Mouse (Mus musculus) kidney, embryonic 14.5 days (tissue): ENCODE measurements around the gene Gnb1l. TPM values are rescaled to one million over a fixed set of nuclear protein-coding genes. Genes with fewer than 3 reads are reported as not detected.
A peak's percentile ranks its signal among the peaks of the same experiment; 100 is the strongest.

Experiments
- ATAC-seq: fragments of 200-750 bp; cut with Nextera tagmentation; 2 replicates; pipeline ENCODE4 v1.8.0; 2017; ENCODE audit warnings: moderate number of reproducible peaks, mild to moderate bottlenecking, moderate TSS enrichment, moderate library complexity; ENCODE audit not compliant: low FRiP score, low TSS enrichment
- H3K27ac ChIP-seq: fragments of 300-500 bp; sonication (generic); 2 replicates; pipeline ENCODE4 v1.5.1; 2014; ENCODE audit warnings: low read depth, mild to moderate bottlenecking, low read length, moderate library complexity, mixed read lengths
- H3K27me3 ChIP-seq: fragments of 300-500 bp; sonication (generic); 2 replicates; pipeline ENCODE4 v1.6.1; 2014; ENCODE audit warnings: mild to moderate bottlenecking, low read length; ENCODE audit not compliant: control insufficient read depth, insufficient read depth
- H3K36me3 ChIP-seq: fragments of 300-500 bp; sonication (generic); 2 replicates; pipeline ENCODE4 v1.6.1; 2014; ENCODE audit warnings: low read length, mixed read lengths; ENCODE audit not compliant: control insufficient read depth, insufficient read depth
- H3K4me1 ChIP-seq: fragments of 300-500 bp; sonication (generic); 2 replicates; pipeline ENCODE4 v1.6.1; 2014; ENCODE audit warnings: low read length, mixed read lengths; ENCODE audit not compliant: control insufficient read depth, insufficient read depth
- H3K4me2 ChIP-seq: fragments of 300-500 bp; sonication (generic); replicated peaks from 2 replicates; pipeline ENCODE4 v1.6.1; 2014; ENCODE audit warnings: low read depth, mild to moderate bottlenecking, low read length
- H3K4me3 ChIP-seq: fragments of 300-500 bp; sonication (generic); 2 replicates; pipeline ENCODE4 v1.5.1; 2014; ENCODE audit warnings: mild to moderate bottlenecking, low read length
- H3K9ac ChIP-seq: fragments of 300-500 bp; sonication (generic); 2 replicates; pipeline ENCODE4 v1.6.1; 2014; ENCODE audit warnings: low read depth, mild to moderate bottlenecking, low read length, moderate library complexity
- H3K9me3 ChIP-seq: fragments of 300-500 bp; sonication (generic); 2 replicates; pipeline ENCODE4 v1.6.1; 2016; ENCODE audit warnings: low read length; ENCODE audit not compliant: control insufficient read depth
- WGBS: fragments of 180-500 bp; shearing (Covaris S2); extraction: QIAGEN DNeasy Blood & Tissue Kit; methylation state at CpG from one replicate; pipeline ENCODE4 v1.1.7; 2014; 5-methylcytosine and 5-hydroxymethylcytosine counted together
- polyA plus RNA-seq: library from polyadenylated mRNA; unstranded; fragments of >200 nt; fragmentation: Nextera tagmentation; extraction: Ambion mirVana; gene quantifications from 2 replicates; pipeline ENCODE4 v1.2.1, GENCODE M21; 2014

Gnb1l gene
- polyA plus RNA-seq, 1 experiment from 2014 or later: 18.0 TPM

GRCm38 (mm10) chr16:18459955-18460370, 38.5 kb upstream of the Gnb1l start:
- Histone ChIP-seq H3K27ac (no peak overlapping the region), H3K4me1 (peaks cover 17% of the 10 kb centered on the region), H3K9ac (no peak overlapping the region), H3K4me3 (no peak overlapping the region), H3K4me2 (peak overlapping the region; percentile 0; the same call in 1 of the 2 replicates), H3K36me3 (peaks cover 7% of the 10 kb centered on the region; the same call in 1 of the 2 replicates), H3K27me3 (peaks cover 4% of the 10 kb centered on the region; the same call in 1 of the 2 replicates), H3K9me3 (no peaks in the 10 kb centered on the region)
- ATAC-seq: peak; percentile 67
- WGBS: 3% methylated on average over 11 of the region's 11 CpGs

DNA sequence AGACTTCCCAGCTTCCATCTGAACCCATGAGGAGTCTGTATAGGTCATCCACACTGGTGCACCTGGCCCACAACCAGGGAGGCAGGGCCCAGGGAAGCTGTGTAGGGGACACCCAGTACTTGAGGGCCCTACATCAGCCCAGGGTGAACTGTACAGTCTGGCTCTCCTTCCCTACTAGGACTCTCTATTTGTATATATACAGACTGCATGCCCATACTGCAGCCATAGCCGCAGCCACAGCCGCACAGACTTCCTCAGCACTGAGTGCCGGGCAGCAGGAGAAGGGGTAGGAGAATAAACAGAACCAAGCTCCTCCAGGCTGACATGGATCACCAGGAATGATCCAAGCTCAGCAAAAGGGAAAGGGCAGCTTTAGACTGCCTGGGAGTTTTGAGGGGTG, 37.7 kb upstream of the Gnb1l start:
- 87% methylated on average over 3 of the region's 3 CpGs for WGBS
- Histone ChIP-seq H3K4me1 (peaks cover 17% of the 10 kb centered on the region), H3K9me3 (no peaks in the 10 kb centered on the region), H3K4me2 (no peak overlapping the region), H3K27me3 (peaks cover 4% of the 10 kb centered on the region; the same call in 1 of the 2 replicates), H3K36me3 (peaks cover 7% of the 10 kb centered on the region; the same call in 1 of the 2 replicates), H3K27ac (no peak overlapping the region), H3K4me3 (no peak overlapping the region), H3K9ac (no peak overlapping the region)
- no peak for ATAC-seq

- no peak overlapping the region for H3K4me3 ChIP-seq
- peaks cover 4% of the 10 kb centered on the region; the same call in 1 of the 2 replicates for H3K27me3 ChIP-seq
- peaks cover 2% of the 10 kb centered on the region; the same call in 1 of the 2 replicates for H3K36me3 ChIP-seq
- no peak overlapping the region for H3K27ac ChIP-seq
- H3K4me1 ChIP-seq: peaks cover 17% of the 10 kb centered on the region
- H3K9me3 ChIP-seq: no peaks in the 10 kb centered on the region
- 67% methylated on average over 9 of the region's 9 CpGs for WGBS
- H3K4me2 ChIP-seq: no peak overlapping the region
- no peak overlapping the region for H3K9ac ChIP-seq
- ATAC-seq: no peak
Observed at GRCm38 (mm10) chr16:18462031-18462430, 36.5 kb upstream of the Gnb1l start.

DNA sequence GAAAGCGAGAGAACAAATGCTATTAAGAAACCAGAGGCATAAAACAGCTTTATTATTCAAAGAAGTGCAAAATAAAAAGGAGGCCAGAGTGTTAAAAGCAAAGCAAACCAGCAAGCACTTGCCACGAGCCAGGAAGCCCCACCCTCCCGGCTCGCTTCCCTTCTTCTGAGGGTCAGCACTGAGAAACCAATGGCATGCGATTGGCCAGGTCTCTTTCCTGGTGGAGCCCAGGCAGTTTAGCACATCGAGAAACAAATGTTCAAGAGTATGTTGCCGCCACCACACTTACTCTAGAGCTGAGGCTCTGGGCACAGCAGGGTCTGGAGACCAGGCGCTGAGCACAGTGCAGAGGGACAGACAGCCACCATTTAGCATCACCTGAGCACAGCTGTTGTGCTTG, 35.9 kb upstream of the Gnb1l start:
- Histone ChIP-seq H3K4me3 (no peak overlapping the region), H3K4me1 (peaks cover 17% of the 10 kb centered on the region), H3K36me3 (no peaks in the 10 kb centered on the region; the same call in 1 of the 2 replicates), H3K9me3 (no peaks in the 10 kb centered on the region), H3K4me2 (no peak overlapping the region), H3K27ac (no peak overlapping the region), H3K9ac (no peak overlapping the region), H3K27me3 (peaks cover 4% of the 10 kb centered on the region; the same call in 1 of the 2 replicates)
- ATAC-seq: no peak
- WGBS: 43% methylated on average over 8 of the region's 8 CpGs

DNA sequence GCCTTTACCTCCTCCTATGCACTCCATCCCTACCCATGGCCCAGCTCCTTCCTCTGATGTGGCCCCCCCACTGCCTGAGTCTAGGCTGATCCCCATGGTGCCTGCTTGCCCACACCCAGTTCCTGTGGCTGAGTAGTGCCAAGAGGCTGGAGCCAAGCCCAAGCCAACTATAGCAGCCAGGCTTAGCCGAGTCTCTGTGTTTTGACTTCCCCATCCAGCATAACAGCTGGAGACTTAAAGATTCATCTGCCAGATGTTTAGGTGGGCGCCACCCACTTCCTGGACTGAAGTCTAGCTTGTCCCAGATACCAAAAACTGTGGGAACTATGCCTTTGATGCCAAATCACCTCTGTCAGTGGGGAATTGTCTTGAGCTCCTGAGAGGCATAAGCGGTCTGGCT, 34.2 kb upstream of the Gnb1l start:
- no peak for ATAC-seq
- 66% methylated on average over 3 of the region's 3 CpGs for WGBS

GRCm38 (mm10) chr16:18470829-18471228, 27.7 kb upstream of the Gnb1l start:
- no peak for ATAC-seq
- Histone ChIP-seq H3K9me3 (no peaks in the 10 kb centered on the region), H3K36me3 (peaks cover 3% of the 10 kb centered on the region), H3K4me3 (no peak overlapping the region), H3K4me1 (peaks cover 4% of the 10 kb centered on the region; the same call in 1 of the 2 replicates), H3K4me2 (no peak overlapping the region), H3K27ac (no peak overlapping the region), H3K27me3 (no peaks in the 10 kb centered on the region), H3K9ac (no peak overlapping the region)
- WGBS: 45% methylated on average over 1 of the region's 1 CpGs

More for the DNA sequence above, 34.2 kb upstream of the Gnb1l start:
- Histone ChIP-seq H3K9ac (no peak overlapping the region), H3K9me3 (no peaks in the 10 kb centered on the region), H3K36me3 (no peaks in the 10 kb centered on the region; the same call in 1 of the 2 replicates), H3K4me3 (no peak overlapping the region), H3K27ac (no peak overlapping the region), H3K4me2 (no peak overlapping the region), H3K27me3 (peaks cover 4% of the 10 kb centered on the region; the same call in 1 of the 2 replicates), H3K4me1 (peaks cover 11% of the 10 kb centered on the region)

DNA sequence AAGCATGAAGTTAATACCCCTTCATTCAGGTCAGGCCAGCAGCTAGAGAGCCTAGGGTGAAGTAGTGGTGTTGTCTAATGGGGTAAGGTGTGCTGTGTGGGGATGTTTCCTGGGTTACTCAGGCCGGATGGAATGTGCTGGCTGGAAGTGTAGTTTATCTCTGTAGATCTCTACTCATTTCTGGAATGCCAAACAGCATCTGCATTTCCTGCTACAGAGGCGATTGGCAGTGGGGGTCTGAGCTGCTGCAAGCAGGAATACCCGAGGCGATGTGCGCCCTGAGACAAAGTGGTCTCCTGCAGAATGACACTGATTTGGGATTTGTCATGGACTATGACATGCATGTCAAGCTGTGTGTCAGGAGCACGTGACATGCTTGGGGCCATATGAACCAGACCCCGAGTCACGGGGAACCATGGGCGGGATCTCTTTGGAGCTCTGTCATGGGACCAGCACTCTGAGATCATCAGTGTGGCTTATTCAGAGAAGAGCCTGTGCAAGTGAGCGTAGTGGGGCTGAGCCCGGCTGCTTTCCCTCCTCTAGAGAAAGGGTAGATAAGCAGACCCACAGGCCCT, 27.0 kb upstream of the Gnb1l start:
- Histone ChIP-seq H3K4me3 (no peak overlapping the region), H3K4me1 (peaks cover 4% of the 10 kb centered on the region; the same call in 1 of the 2 replicates), H3K9me3 (no peaks in the 10 kb centered on the region), H3K36me3 (peaks cover 5% of the 10 kb centered on the region), H3K27ac (no peak overlapping the region), H3K9ac (no peak overlapping the region), H3K27me3 (no peaks in the 10 kb centered on the region), H3K4me2 (no peak overlapping the region)
- WGBS: 79% methylated on average over 11 of the region's 11 CpGs
- ATAC-seq: peak; percentile 8; the same call in 1 of the 2 replicates

DNA sequence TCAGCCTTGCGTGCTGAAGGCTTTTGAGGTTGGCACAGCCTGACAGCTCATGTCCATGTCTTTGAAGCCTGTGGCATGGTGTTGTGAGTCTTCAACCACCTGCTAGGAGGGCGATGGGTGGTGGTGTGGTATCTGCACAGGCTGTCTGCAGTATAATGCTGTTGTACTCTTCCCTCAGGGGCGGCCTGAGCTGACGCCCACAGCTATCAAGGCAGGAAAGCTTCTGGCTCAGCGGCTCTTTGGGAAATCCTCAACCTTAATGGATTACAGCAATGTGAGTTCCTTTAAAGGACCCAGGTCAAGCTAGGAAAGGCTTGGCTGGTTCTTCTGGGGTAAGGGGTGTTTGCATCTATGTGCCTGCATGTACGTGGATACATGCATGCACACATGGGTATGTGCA, 26.5 kb upstream of the Gnb1l start:
- Histone ChIP-seq H3K4me1 (peaks cover 4% of the 10 kb centered on the region; the same call in 1 of the 2 replicates), H3K4me2 (no peak overlapping the region), H3K27ac (no peak overlapping the region), H3K27me3 (no peaks in the 10 kb centered on the region), H3K9me3 (no peaks in the 10 kb centered on the region), H3K36me3 (peaks cover 5% of the 10 kb centered on the region), H3K9ac (no peak overlapping the region), H3K4me3 (no peak overlapping the region)
- WGBS: 88% methylated on average over 6 of the region's 6 CpGs
- ATAC-seq: no peak

GRCm38 (mm10) chr16:18472416-18472815, 26.1 kb upstream of the Gnb1l start:
- Histone ChIP-seq H3K9me3 (no peaks in the 10 kb centered on the region), H3K27ac (no peak overlapping the region), H3K9ac (no peak overlapping the region), H3K4me2 (no peak overlapping the region), H3K36me3 (peaks cover 5% of the 10 kb centered on the region), H3K4me3 (no peak overlapping the region), H3K27me3 (no peaks in the 10 kb centered on the region), H3K4me1 (peaks cover 4% of the 10 kb centered on the region; the same call in 1 of the 2 replicates)
- no peak for ATAC-seq
- 86% methylated on average over 4 of the region's 4 CpGs for WGBS
